Mouse (Mus musculus) brain, embryonic 14.5 days (tissue): ENCODE measurements around the gene Tex52.

Experiments
- CTCF ChIP-seq: fragments of 200-500 bp; IDR thresholded peaks from 2 replicates; pipeline ENCODE4 v1.5.1; 2012; ENCODE audit warnings: inconsistent platforms, mild to moderate bottlenecking, moderate library complexity, borderline replicate concordance; ENCODE audit not compliant: insufficient read depth, insufficient read length; ENCODE audit errors: extremely low read depth
- POLR2A ChIP-seq: fragments of 200-500 bp; IDR thresholded peaks from 2 replicates; pipeline ENCODE4 v1.6.1; 2012; ENCODE audit warnings: mild to moderate bottlenecking, inconsistent platforms, borderline replicate concordance; ENCODE audit not compliant: poor library complexity, insufficient read depth, insufficient read length, severe bottlenecking; ENCODE audit errors: extremely low read depth

DNA sequence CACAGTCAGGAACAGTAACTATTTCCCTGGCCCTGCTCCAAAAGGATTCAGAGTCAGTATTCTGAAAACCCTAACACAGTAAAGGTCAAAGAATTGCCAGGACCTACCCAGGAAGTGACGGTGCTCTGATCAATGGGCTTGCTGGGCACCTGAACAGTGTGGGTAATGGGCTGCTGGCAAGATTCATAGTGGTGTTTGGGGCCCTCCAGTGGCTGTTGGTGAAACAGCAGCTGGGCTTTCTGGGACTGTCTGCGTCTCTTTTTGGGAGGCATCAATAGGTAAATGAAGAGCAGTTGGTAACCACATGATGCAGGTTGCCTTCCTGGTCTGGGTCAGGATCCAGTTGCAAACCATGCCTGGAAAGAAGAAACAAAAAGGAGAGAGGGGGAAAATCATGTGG is 16.3 kb upstream of the Tex52 start:
- peak; percentile 87 for TF ChIP-seq CTCF
- no peak for TF ChIP-seq POLR2A
